Mouse (Mus musculus) gastrocnemius, postnatal 36 days (tissue): ENCODE results near the gene Lnp1. TPM values are rescaled to one million over a fixed set of nuclear protein-coding genes. Genes with fewer than 3 reads are reported as not detected.
"Not testable (repeated sequence)": the region's sequence is repeated elsewhere in the genome, so short reads cannot be mapped to it uniquely, and the experiment has no call there.

ENCODE experiments used
- DNase-seq, 2 experiments: peaks; one replicate each; pipeline ENCODE4 v3.0.0; 2022
- intact Hi-C: fragments of 180-260 bp; cut with DNase I; formaldehyde crosslinking; loops from one replicate; pipeline ENCODE4 v1.15.1; 2025
- long read RNA-seq, 2 experiments: library from polyadenylated mRNA; stranded (forward); transcript quantifications; one replicate each; pipeline ENCODE4 v2.0.0; 2021
- total RNA-seq, 2 experiments: library from RNA; stranded (reverse); gene quantifications; 2 replicates each; pipeline ENCODE4 v1.2.3; 2021

The Lnp1 gene
- not detected for total RNA-seq
- long read RNA-seq, experiment 1 = 0 reads
- long read RNA-seq, experiment 2 = 0 reads

GRCm38 (mm10) chr16:56928023-56928422 is at the start of gene Lnp1:
Gene Lnp1, minus strand, starts transcription at chr16:56928061.
- no peak for DNase-seq
- intact Hi-C loops = no loop called here

- DNase-seq = no peak
- intact Hi-C loops = no loop called here
Measured at GRCm38 (mm10) chr16:56974646-56975045, 46.8 kb upstream of the Lnp1 start.

GRCm38 (mm10) chr16:56958311-56958710 is 30.4 kb upstream of the Lnp1 start:
- DNase-seq, intact Hi-C loops: not testable (repeated sequence)

- no peak for DNase-seq
- intact Hi-C loops = no loop called here
Measured at GRCm38 (mm10) chr16:56949085-56949484, 21.2 kb upstream of the Lnp1 start.

GRCm38 (mm10) chr16:56942341-56942740 is 14.5 kb upstream of the Lnp1 start:
- intact Hi-C loops = no loop called here

GRCm38 (mm10) chr16:56920102-56920657 is 7.7 kb downstream of the Lnp1 start:
- intact Hi-C loops = no loop called here
- DNase-seq = no peak

More at GRCm38 (mm10) chr16:56942341-56942740, 14.5 kb upstream of the Lnp1 start:
- DNase-seq = no peak

GRCm38 (mm10) chr16:56917230-56917629 is 10.6 kb downstream of the Lnp1 start:
- intact Hi-C loops = loop anchor here (5.0 kb wide), 1 partner anchor 115 kb away; no protein-coding TSS in a partner anchor
- no peak for DNase-seq

- no peak for DNase-seq
Measured at GRCm38 (mm10) chr16:56908986-56909385, 18.9 kb downstream of the Lnp1 start.

GRCm38 (mm10) chr16:56902206-56902605 is 25.7 kb downstream of the Lnp1 start:
- DNase-seq, intact Hi-C loops: not testable (repeated sequence)

More at GRCm38 (mm10) chr16:56908986-56909385, 18.9 kb downstream of the Lnp1 start:
- intact Hi-C loops = no loop called here

- DNase-seq = no peak
- intact Hi-C loops = no loop called here
Measured at GRCm38 (mm10) chr16:56891583-56891982, 36.3 kb downstream of the Lnp1 start.

GRCm38 (mm10) chr16:56886616-56887116 is 41.2 kb downstream of the Lnp1 start:
- intact Hi-C loops = no loop called here
- DNase-seq = no peak

GRCm38 (mm10) chr16:56885824-56886615 is 41.8 kb downstream of the Lnp1 start, which contains the start of gene Tmem45a:
Gene Tmem45a, minus strand, starts transcription at chr16:56886166.
- DNase-seq = peak; percentile 84 to 90
- intact Hi-C loops = no loop called here

GRCm38 (mm10) chr16:56884811-56885210 is 43.0 kb downstream of the Lnp1 start:
- intact Hi-C loops = no loop called here
- DNase-seq = no peak

GRCm38 (mm10) chr16:56873410-56873809 is 54.5 kb downstream of the Lnp1 start:
- DNase-seq = no peak
- intact Hi-C loops = no loop called here

- no peak for DNase-seq
- intact Hi-C loops = no loop called here
Measured at GRCm38 (mm10) chr16:56870458-56870857, 57.4 kb downstream of the Lnp1 start.

GRCm38 (mm10) chr16:56868361-56868760 is 59.5 kb downstream of the Lnp1 start:
- intact Hi-C loops = no loop called here
- DNase-seq = no peak

- DNase-seq = no peak
- intact Hi-C loops = no loop called here
Measured at GRCm38 (mm10) chr16:56867591-56867990, 60.3 kb downstream of the Lnp1 start.
